Mouse (Mus musculus) brain, embryonic 14.5 days (tissue): ENCODE measurements around the gene Mdfic. TPM values are rescaled to one million over a fixed set of nuclear protein-coding genes. Genes with fewer than 3 reads are reported as not detected.

Experiments used
- DNase-seq: peaks from one replicate; pipeline ENCODE4 v3.0.0-alpha.2; 2011; ENCODE audit warnings: low read depth
- CTCF ChIP-seq: fragments of 200-500 bp; IDR thresholded peaks from 2 replicates; pipeline ENCODE4 v1.5.1; 2012; ENCODE audit warnings: inconsistent platforms, mild to moderate bottlenecking, moderate library complexity, borderline replicate concordance; ENCODE audit not compliant: insufficient read depth, insufficient read length; ENCODE audit errors: extremely low read depth
- POLR2A ChIP-seq: fragments of 200-500 bp; IDR thresholded peaks from 2 replicates; pipeline ENCODE4 v1.6.1; 2012; ENCODE audit warnings: mild to moderate bottlenecking, inconsistent platforms, borderline replicate concordance; ENCODE audit not compliant: poor library complexity, insufficient read depth, insufficient read length, severe bottlenecking; ENCODE audit errors: extremely low read depth
- polyA plus RNA-seq: library from polyadenylated mRNA; depleted of rRNA; stranded (reverse); fragments of >200 nt; gene quantifications from 2 replicates; pipeline ENCODE4 v1.2.3, GENCODE M21; 2012

Gene Mdfic
- polyA plus RNA-seq, 1 experiment, result 6.1 TPM

DNA sequence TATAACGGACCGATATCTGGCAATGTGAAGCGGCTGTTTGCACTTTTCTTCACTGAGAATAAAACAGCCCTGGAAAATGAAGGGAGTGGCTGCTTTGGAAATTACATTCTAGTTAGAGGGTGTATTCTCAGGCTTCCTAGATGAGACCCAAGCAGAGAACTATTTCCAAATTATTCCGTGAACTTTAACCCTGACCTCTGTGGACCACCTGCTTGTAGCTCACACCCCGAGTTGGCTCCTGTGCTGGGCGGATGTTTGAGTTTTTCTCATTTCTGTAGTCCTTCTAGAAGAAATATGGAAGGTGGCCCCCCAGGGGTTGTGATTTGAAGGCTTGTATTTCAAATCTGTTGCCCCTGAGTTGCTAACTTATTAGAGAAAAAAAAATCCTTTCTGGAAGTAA lies 23.3 kb downstream of the Mdfic start:
- DNase-seq, result no peak
- TF ChIP-seq CTCF (no peak), POLR2A (no peak)

DNA sequence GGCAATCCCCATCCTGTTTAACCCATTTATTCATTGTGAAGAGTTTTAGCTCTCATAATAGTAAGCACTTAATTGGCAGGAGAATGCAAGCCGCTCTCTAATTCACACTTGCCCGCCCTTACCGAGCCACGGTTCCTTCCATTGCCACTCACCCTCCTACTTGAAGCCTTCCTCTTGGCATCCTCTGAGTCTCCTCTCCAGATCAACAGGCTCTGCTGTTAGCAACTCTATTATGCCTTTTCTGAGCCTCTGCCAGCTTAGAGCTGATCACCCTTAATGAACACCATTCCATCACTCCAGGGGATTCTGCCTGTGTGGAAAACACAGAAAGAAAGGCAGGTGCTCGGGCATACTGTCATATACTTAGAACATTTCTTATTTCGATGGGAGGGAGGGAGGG lies 24.9 kb downstream of the Mdfic start:
- no peak for TF ChIP-seq POLR2A

DNA sequence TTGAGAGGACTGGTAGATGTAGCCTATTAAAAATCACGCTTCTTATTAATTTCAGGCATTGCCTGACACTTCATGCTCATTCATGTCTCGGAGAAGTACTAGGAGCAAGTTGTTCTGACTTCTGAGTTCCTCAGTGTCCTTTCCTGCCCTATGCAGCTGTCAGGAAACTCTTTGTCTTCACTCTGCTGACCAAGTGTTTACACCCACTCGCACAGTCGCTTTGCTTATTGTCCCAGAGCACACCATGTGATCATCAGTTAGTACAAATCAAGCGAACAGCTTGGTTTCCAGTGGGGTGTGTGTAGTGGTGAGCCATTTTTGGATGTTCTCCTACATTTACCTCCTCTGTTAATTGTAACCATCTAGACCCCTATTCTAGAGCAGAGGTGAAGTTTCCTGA lies 25.4 kb downstream of the Mdfic start:
- TF ChIP-seq CTCF, result no peak
- no peak for TF ChIP-seq POLR2A
- DNase-seq, result peak; percentile 29

More for the DNA sequence above, 24.9 kb downstream of the Mdfic start:
- DNase-seq, result peak; percentile 93

DNA sequence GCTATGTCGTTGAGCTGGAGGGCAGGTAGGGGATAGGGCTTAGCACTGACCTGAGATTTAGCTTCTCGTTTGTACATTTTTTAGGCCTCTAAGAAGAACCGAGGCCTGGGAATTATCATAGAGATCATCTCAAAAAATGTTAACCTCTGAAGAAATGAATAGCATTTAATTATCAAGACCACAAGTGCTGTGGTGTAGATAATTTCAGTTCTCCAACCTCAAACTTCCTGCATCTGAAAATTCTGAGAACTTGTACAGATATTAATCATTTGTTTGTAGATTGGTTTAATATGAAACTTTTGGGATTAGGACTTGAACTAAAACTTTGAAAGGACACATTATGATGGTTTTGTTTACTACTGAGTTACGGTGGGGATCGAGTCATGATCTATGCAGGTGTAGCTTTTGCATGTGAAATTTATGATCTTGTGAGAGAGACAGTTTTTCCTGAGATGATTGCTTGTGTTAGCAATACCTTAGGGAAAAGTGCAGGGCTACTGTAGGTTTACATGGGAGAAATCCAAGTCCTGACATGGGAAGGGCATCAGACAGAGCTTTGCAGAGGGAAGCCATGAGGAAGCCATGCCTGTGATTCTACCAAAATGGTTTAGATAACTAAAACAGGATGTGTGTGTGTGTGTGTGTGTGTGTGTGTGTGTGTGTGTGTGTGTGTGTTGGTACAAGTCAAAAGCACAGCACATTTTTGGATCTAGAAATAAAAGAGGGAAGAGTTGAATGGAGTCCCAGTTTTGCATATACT lies 27.1 kb downstream of the Mdfic start:
- no peak for TF ChIP-seq POLR2A
- no peak for DNase-seq

DNA sequence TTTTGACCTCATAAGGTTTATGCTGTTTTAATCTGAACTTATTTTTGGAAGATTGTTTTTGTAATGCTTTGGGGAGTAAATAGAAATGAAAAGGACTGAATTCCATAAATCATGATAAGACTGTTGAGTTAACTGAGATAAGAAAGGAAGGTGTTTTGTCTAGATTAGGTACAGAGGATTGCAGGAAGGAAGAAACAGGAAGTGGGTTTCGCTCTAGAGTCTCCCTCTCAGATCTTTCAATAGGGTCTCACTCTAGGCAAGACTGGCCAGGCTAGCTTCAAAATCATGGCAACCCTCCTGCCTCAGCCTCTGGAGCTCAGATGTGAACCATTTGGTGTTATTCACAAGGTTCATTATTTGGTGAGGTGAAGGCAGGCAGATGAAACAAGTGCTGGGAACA lies 27.8 kb downstream of the Mdfic start:
- no peak for DNase-seq
- TF ChIP-seq CTCF (no peak), POLR2A (no peak)

DNA sequence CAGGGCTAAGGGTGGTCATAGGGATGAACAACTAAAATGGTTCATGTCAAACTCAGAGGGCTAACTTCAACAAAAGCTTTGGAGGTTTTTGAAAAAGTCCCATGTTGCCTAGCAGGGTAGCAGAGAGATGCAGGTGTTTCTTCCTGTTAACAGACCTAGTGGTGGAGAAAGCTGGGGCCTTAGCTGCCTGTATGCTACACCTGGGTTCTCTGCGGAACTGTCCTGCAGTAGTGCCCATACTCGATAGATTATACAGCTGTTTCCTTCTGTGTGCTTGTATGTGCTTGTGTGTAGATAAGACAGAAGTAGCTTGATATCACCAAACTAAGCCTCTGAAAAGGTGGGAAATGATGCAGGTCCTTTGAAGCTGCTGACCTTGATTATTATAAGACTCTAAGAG lies 28.5 kb downstream of the Mdfic start:
- DNase-seq, result no peak

DNA sequence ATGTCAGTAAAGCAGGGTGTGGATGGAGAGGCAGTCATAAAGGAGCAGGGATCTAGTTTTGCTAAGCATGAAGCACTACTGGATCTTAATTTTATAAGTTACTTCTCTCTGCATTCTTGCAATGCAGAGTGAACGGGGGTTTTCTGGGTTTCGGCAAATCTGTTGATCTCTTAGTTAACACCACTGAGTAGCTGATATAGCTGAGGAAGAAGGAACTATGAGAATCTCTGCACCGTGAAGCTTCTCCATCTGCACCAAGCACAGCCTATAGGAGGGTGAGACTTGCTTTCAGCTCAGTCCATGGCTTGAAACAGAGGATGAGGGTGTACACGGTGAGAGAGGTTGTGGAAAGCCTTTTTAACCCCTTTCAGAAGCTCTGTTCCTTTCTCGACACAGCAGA lies 29.6 kb downstream of the Mdfic start:
- TF ChIP-seq POLR2A (no peak), CTCF (no peak)
- DNase-seq, result no peak

More for the DNA sequence above, 28.5 kb downstream of the Mdfic start:
- TF ChIP-seq CTCF (no peak), POLR2A (no peak)

DNA sequence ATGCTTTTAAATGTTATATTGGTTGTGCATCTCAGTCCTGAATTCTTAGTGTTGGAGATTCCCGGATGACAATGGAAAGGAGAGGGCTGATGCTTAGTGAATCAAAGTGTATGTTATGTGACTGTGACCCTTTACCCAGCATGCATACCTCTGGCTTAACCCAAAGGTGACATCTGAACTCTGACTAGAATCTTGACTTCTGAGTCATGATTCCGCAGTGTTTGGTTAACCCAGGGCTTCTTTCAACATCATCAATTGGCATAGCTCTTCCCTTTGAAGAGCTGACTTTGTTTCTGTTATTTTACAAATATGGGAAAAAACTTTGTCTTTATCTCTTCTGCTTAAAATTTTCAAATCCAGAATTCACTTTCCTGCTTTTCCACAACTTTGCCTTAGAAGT lies 30.9 kb downstream of the Mdfic start:
- DNase-seq, result no peak
- TF ChIP-seq POLR2A, result no peak
- no peak for TF ChIP-seq CTCF

DNA sequence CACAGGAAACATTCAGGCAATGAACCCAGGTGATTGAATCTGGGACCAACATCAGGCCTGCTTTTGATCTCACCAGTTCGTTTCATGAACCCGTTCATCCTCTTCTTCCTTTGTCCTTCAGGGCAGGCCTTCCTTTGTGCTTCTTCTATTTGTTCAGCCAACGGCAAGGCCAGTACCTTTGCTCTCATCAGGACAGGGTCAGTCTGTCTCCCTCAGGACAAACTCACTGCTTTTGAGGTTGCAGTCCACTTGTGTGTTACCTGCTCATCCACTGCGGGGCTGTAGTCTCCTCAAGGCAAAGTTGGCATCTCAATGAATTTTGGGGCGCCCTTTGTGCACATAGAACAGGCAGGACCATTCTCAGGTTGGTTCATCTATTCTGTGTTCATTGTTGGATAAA lies 31.7 kb downstream of the Mdfic start:
- no peak for DNase-seq
- TF ChIP-seq POLR2A, result no peak
- TF ChIP-seq CTCF, result no peak

DNA sequence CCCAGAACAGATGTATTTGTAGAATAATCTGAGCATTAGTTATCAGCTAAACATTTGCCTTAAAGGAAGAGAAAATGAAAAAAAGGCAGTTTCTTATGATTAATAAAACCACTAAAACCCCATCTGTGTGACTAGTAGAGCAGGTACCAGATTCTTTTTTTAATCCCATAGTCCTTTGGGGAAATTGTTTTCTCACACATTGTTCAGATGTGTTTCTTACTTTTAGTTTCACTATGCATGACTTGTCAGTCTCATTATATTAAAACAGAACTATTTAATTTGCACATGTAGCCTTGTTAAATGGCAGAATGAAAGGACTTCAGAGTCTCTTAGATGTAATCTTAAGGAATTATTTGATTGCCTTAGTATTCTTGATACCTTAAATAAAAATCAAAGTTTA lies 32.7 kb downstream of the Mdfic start:
- no peak for DNase-seq
- TF ChIP-seq CTCF, result no peak
- TF ChIP-seq POLR2A, result no peak

DNA sequence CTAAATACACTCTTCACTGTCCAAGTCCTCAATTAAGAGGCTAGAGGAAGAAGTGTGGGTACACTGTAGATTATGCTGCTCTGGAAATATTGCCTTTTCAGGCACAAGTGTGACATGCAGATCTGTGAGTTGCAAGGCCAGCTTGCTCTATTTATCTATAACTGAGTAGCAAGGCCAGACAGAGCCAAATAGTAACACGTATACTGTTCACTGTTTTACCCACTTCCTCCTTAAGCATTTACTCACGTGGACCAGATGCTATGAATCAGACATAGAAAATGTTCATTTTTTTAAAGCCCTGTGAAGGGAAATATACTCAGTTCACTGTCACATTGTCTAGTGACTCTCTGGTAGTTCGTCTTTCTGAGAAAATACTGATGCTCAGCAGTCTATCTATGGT lies 37.9 kb downstream of the Mdfic start:
- DNase-seq, result no peak

DNA sequence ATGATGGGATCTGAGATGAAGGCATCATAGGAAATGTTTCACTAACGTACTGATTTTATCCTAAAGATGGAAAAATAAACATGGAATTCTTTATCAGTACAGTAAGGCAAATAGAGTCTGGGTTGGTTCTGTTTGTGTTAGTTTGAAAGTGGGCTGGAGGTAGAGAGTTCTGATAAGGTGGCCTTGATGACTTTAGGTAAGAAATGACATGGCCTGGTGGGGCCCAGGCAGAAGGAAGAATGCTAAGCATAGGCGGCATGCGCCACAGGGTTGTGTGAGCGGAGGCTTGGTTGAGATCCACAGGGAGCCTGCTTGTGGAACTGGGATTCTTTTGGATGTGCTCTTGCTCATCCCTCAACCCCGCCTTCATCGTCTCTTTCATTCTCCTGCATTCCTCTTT lies 40.3 kb downstream of the Mdfic start:
- no peak for DNase-seq
- TF ChIP-seq CTCF, result no peak
- no peak for TF ChIP-seq POLR2A

More for the DNA sequence above, 37.9 kb downstream of the Mdfic start:
- no peak for TF ChIP-seq CTCF
- no peak for TF ChIP-seq POLR2A
